Mouse (Mus musculus): ENCODE measurements around the gene Midn.

DNA sequence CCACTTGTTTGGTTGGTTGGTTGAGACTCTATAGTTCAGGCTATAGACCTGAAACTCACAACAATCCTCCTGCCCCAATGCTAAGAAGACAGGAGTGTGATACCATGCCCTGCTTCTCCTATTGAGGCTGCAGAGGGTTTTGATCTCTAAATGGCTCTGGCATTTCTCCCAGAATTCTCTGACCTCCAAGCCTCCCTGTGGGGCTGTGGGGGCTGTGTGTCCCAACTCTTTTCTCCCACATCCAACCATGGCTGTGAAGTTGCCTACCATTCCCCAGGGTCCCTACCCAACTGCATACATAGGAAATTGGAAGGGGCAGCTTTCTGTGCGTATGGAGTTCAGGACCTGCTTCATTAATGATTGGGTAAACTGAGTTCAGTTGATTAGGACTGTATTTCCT, 48.1 kb downstream of the Midn start:
- TF ChIP-seq CTCF (IDR thresholded peaks at IDR 0.05; ENCODE audit: extremely low read depth, insufficient read depth, insufficient read length, insufficient replicate concordance) = no peak
- no peak for TF ChIP-seq POLR2A (IDR thresholded peaks at IDR 0.05; ENCODE audit: low read depth, low read length)

Data from spleen, adult 2 months (tissue).